Comparison of ENCODE assay signal across 17 mouse cellular contexts in the genomic region with DNA sequence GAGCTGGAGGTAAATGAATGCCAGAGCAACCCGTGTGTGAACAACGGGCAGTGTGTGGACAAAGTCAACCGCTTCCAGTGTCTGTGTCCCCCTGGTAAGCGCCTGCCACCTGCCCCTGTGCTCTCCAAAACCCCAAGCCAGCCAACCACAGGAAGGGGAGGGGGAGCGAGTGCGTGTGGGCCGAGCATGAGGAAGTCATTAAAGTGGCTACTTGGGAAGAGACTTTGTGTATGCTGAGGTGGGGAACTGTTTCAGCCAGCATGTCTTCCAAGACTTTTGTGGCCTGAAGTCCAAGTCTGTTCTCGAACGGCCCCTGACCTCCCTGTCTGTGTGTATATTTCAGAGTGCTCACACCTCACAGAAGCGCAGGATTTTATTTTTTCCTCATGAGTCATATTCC. TPM values are rescaled to one million over a fixed set of nuclear protein-coding genes. Genes with fewer than 3 reads are reported as not detected.
A peak's percentile ranks its signal among the peaks of the same experiment; 100 is the strongest.
DNase-seq lines count a peak whose midpoint lies in the region; ATAC-seq lines count a peak whose summit lies in the region.
"Had no signal": no experiment of that assay in that cellular context is flagged by ENCODE, and none has a peak within 500 bp of the region (broad histone marks: within the 10 kb centered on the region; RNA-seq: fewer than 3 reads in every experiment).

No protein-coding gene starts in this region.

- peaks cover 93% of the 10 kb centered on the region for H3K36me3 ChIP-seq in lung, embryonic 15.5 days
- peaks cover 83% of the 10 kb centered on the region for H3K36me3 ChIP-seq in embryonic facial prominence, embryonic 12.5 days
- peaks cover 44% of the 10 kb centered on the region for H3K36me3 ChIP-seq in limb, embryonic 11.5 days (ENCODE audit: control insufficient read depth, insufficient read depth, low read length)
- peaks cover 96% of the 10 kb centered on the region for H3K36me3 ChIP-seq in forebrain, embryonic 10.5 days (replicated peaks)

- 58% methylated on average over 10 of the region's 10 CpGs for WGBS in lung, embryonic 15.5 days
- WGBS in embryonic facial prominence, embryonic 12.5 days: 29% methylated on average over 10 of the region's 10 CpGs
- WGBS in limb, embryonic 11.5 days: 32% methylated on average over 10 of the region's 10 CpGs
- 73% methylated on average over 10 of the region's 10 CpGs for WGBS in forebrain, embryonic 10.5 days

- no peaks in the 10 kb centered on the region for H3K9me3 ChIP-seq in lung, embryonic 15.5 days
- H3K9me3 ChIP-seq in embryonic facial prominence, embryonic 12.5 days: peaks cover 9% of the 10 kb centered on the region; the same call in 1 of the 2 replicates
- H3K9me3 ChIP-seq in limb, embryonic 11.5 days (ENCODE audit: control insufficient read depth, low read length): peaks cover 6% of the 10 kb centered on the region; the same call in 1 of the 2 replicates
- H3K9me3 ChIP-seq in forebrain, embryonic 10.5 days: peaks cover 12% of the 10 kb centered on the region
- H3K9me3 ChIP-seq: midbrain, embryonic 13.5 days had no signal

- ATAC-seq in lung, embryonic 15.5 days (ENCODE audit: borderline replicate concordance, extremely low read depth, low FRiP score, low TSS enrichment): no peak
- ATAC-seq in embryonic facial prominence, embryonic 12.5 days (ENCODE audit: insufficient number of reproducible peaks, insufficient read depth, low FRiP score, low TSS enrichment): no peak
- ATAC-seq in limb, embryonic 11.5 days (ENCODE audit: insufficient number of reproducible peaks, low FRiP score, low TSS enrichment, low read depth): peak; percentile 62
- ATAC-seq: hindbrain, embryonic 16.5 days; midbrain, embryonic 13.5 days had no signal

- DNase-seq in embryo, embryonic 10 days (ENCODE audit: low spot score): peak; percentile 54
- DNase-seq in embryo, embryonic 9.5 days (ENCODE audit: extremely low spot score): no peak
- DNase-seq in lung, postnatal 25 days (ENCODE audit: low spot score): no peak
- DNase-seq in limb, embryonic 11.5 days (ENCODE audit: low spot score): peak; percentile 82
- no peak for DNase-seq in adrenal gland, adult 18-20 months (ENCODE audit: low spot score in 2 of 2)
- no peak for DNase-seq in forebrain, embryonic 10.5 days (ENCODE audit: extremely low spot score, low spot score)
- DNase-seq: cerebellum, adult 9-10 months; layer of hippocampus, adult 9-11 months; liver, embryonic 13.5 days; right cerebral cortex, adult 18-20 months had no signal

- H3K4me3 ChIP-seq in lung, embryonic 15.5 days: no peak overlapping the region
- no peak overlapping the region for H3K4me3 ChIP-seq in embryonic facial prominence, embryonic 12.5 days
- H3K4me3 ChIP-seq in limb, embryonic 11.5 days (ENCODE audit: low read depth, low read length): no peak overlapping the region
- no peak overlapping the region for H3K4me3 ChIP-seq in forebrain, embryonic 10.5 days
- H3K4me3 ChIP-seq: heart, embryonic 13.5 days; liver, embryonic 13.5 days; midbrain, embryonic 13.5 days had no signal

- no peak overlapping the region for H3K9ac ChIP-seq in lung, embryonic 15.5 days
- no peak overlapping the region for H3K9ac ChIP-seq in embryonic facial prominence, embryonic 12.5 days
- H3K9ac ChIP-seq in limb, embryonic 11.5 days (ENCODE audit: low read length): no peak overlapping the region
- H3K9ac ChIP-seq: heart, embryonic 13.5 days; liver, embryonic 13.5 days; midbrain, embryonic 13.5 days had no signal

- H3K27me3 ChIP-seq in lung, embryonic 15.5 days: no peaks in the 10 kb centered on the region
- H3K27me3 ChIP-seq in embryonic facial prominence, embryonic 12.5 days: no peaks in the 10 kb centered on the region
- no peaks in the 10 kb centered on the region for H3K27me3 ChIP-seq in limb, embryonic 11.5 days (ENCODE audit: control insufficient read depth, insufficient read depth, low read length)
- H3K27me3 ChIP-seq in forebrain, embryonic 10.5 days (ENCODE audit: poor library complexity, severe bottlenecking): 0 out of 2 replicates have a peak, but pooled peaks cover 7% of the 10 kb centered on the region
- H3K27me3 ChIP-seq: heart, embryonic 13.5 days; liver, embryonic 13.5 days; midbrain, embryonic 13.5 days had no signal

- no peak overlapping the region for H3K4me2 ChIP-seq in lung, embryonic 15.5 days
- no peak overlapping the region for H3K4me2 ChIP-seq in embryonic facial prominence, embryonic 12.5 days (replicated peaks)
- H3K4me2 ChIP-seq in limb, embryonic 11.5 days (ENCODE audit: low read depth, severe bottlenecking): no peak overlapping the region
- H3K4me2 ChIP-seq: heart, embryonic 13.5 days; liver, embryonic 13.5 days; midbrain, embryonic 13.5 days had no signal

- 0 out of 2 replicates have a peak overlapping the region, but pooled peaks have one; percentile 9 for H3K27ac ChIP-seq in lung, embryonic 15.5 days
- H3K27ac ChIP-seq in embryonic facial prominence, embryonic 12.5 days: peak overlapping the region; percentile 72
- H3K27ac ChIP-seq in limb, embryonic 11.5 days (replicated peaks; ENCODE audit: low read depth, low read length): peak overlapping the region; percentile 64
- no peak overlapping the region for H3K27ac ChIP-seq in forebrain, embryonic 10.5 days
- H3K27ac ChIP-seq: liver, embryonic 13.5 days; midbrain, embryonic 13.5 days had no signal

- peaks cover 17% of the 10 kb centered on the region for H3K4me1 ChIP-seq in lung, embryonic 15.5 days
- peaks cover 41% of the 10 kb centered on the region for H3K4me1 ChIP-seq in embryonic facial prominence, embryonic 12.5 days
- peaks cover 22% of the 10 kb centered on the region for H3K4me1 ChIP-seq in limb, embryonic 11.5 days (ENCODE audit: control insufficient read depth, insufficient read depth, low read length)
- peaks cover 29% of the 10 kb centered on the region for H3K4me1 ChIP-seq in forebrain, embryonic 10.5 days

RNA-seq across cellular contexts. Expression of a gene that starts 58.9 kb away (rescaled TPM):
- polyA plus RNA-seq in lung, embryonic 15.5 days (2015; fragmentation: Nextera tagmentation; extraction: Ambion mirVana): not detected in 2 replicates
- not detected in 2 replicates for polyA plus RNA-seq in embryonic facial prominence, embryonic 12.5 days (2016; fragmentation: Nextera tagmentation; extraction: Ambion mirVana)
- not detected in 2 replicates for polyA plus RNA-seq in limb, embryonic 11.5 days (2014; fragmentation: Nextera tagmentation; extraction: Ambion mirVana)
- total RNA-seq in adrenal gland, adult 18-20 months (2021): not detected
- polyA plus RNA-seq in forebrain, embryonic 10.5 days (2016; fragmentation: Nextera tagmentation; extraction: Ambion mirVana): 0.04 TPM in 1 of 2 replicates, not detected in the other
- total RNA-seq: gastrocnemius, adult 18-20 months had no signal
- polyA plus RNA-seq: heart, embryonic 13.5 days; hindbrain, embryonic 16.5 days; liver, embryonic 13.5 days; midbrain, embryonic 13.5 days; neural tube, embryonic 14.5 days had no signal

Comparison
In these comparisons a context has a peak if more than half of its experiments do, and no peak if none do; other contexts are left out.
1. DNase-seq: peak in embryo, embryonic 10 days (single experiment) and limb, embryonic 11.5 days (single experiment); none in embryo, embryonic 9.5 days (single experiment), lung, postnatal 25 days (single experiment), adrenal gland, adult 18-20 months (0 of 2) and forebrain, embryonic 10.5 days (single experiment).